Mouse (Mus musculus): ENCODE measurements around the gene Cdk17.
A peak's percentile ranks its signal among the peaks of the same experiment; 100 is the strongest.

Cdk17 gene

GRCm38 (mm10) chr10:93283258-93283657 is 122.6 kb downstream of the Cdk17 start:
- peak; percentile 27 for DNase-seq (ENCODE audit: low read depth, low spot score)

GRCm38 (mm10) chr10:93285489-93285888 is 124.8 kb downstream of the Cdk17 start:
- no peak for DNase-seq (ENCODE audit: low read depth, low spot score)

- DNase-seq (ENCODE audit: low read depth, low spot score): no peak
These were observed 127.0 kb downstream of the Cdk17 start for GRCm38 (mm10) chr10:93287551-93288145.

- no peak for DNase-seq (ENCODE audit: low read depth, low spot score)
These were observed 127.7 kb downstream of the Cdk17 start for GRCm38 (mm10) chr10:93288336-93288735.

GRCm38 (mm10) chr10:93289404-93289803 is 128.7 kb downstream of the Cdk17 start:
- DNase-seq (ENCODE audit: low read depth, low spot score): no peak

GRCm38 (mm10) chr10:93291352-93291751 is 130.7 kb downstream of the Cdk17 start:
- no peak for DNase-seq (ENCODE audit: low read depth, low spot score)

GRCm38 (mm10) chr10:93291843-93292242 is 131.2 kb downstream of the Cdk17 start:
- peak; percentile 77 for DNase-seq (ENCODE audit: low read depth, low spot score)

GRCm38 (mm10) chr10:93293621-93294020 is 132.9 kb downstream of the Cdk17 start:
- DNase-seq (ENCODE audit: low read depth, low spot score): no peak

- DNase-seq (ENCODE audit: low read depth, low spot score): no peak
These were observed 134.0 kb downstream of the Cdk17 start for GRCm38 (mm10) chr10:93294547-93295219.

GRCm38 (mm10) chr10:93297774-93298173 is 137.1 kb downstream of the Cdk17 start:
- DNase-seq (ENCODE audit: low read depth, low spot score): peak; percentile 33

- DNase-seq (ENCODE audit: low read depth, low spot score): no peak
These were observed 137.5 kb downstream of the Cdk17 start for GRCm38 (mm10) chr10:93298208-93298607.

- DNase-seq (ENCODE audit: low read depth, low spot score): no peak
These were observed 141.2 kb downstream of the Cdk17 start for GRCm38 (mm10) chr10:93301831-93302230.

- DNase-seq (ENCODE audit: low read depth, low spot score): no peak
These were observed 142.6 kb downstream of the Cdk17 start for GRCm38 (mm10) chr10:93303231-93303630.

- DNase-seq (ENCODE audit: low read depth, low spot score): peak; percentile 23
These were observed 145.3 kb downstream of the Cdk17 start for GRCm38 (mm10) chr10:93305946-93306345.

GRCm38 (mm10) chr10:93306367-93306766 is 145.7 kb downstream of the Cdk17 start:
- DNase-seq (ENCODE audit: low read depth, low spot score): no peak

- DNase-seq (ENCODE audit: low read depth, low spot score): peak; percentile 84
These were observed 148.7 kb downstream of the Cdk17 start for GRCm38 (mm10) chr10:93309131-93309933.

- DNase-seq (ENCODE audit: low read depth, low spot score): peak; percentile 70
These were observed 149.4 kb downstream of the Cdk17 start for GRCm38 (mm10) chr10:93309934-93310621.

GRCm38 (mm10) chr10:93310721-93311411 is 150.2 kb downstream of the Cdk17 start, which contains the start of gene Elk3:
TSS of gene Elk3 (minus strand) at chr10:93311135.
- DNase-seq (ENCODE audit: low read depth, low spot score): peak; percentile 74

- no peak for DNase-seq (ENCODE audit: low read depth, low spot score)
These were observed 150.9 kb downstream of the Cdk17 start for GRCm38 (mm10) chr10:93311576-93311975.
